In the genomic region with DNA sequence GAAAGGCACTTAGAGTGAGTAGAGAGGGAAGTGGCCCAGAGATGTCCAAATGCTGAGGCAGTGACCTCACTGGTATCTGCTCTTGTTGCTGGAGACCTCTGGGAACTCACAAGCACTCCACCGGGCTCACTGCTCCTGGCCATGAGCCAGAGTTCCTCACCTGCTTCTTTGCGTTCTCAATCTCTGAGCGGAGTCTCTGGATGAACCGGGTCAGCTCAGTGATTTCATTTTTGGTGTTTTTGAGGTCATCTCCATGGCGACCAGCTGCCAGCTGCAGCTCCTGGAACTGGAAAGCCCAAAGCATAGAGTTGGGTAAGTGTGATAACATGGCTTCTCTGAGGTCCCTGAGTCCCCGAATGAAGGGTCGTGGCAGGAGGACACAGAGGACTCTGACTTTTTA, we compare ENCODE assay signal across 24 mouse cellular contexts. TPM values are rescaled to one million over a fixed set of nuclear protein-coding genes. Genes with fewer than 3 reads are reported as not detected.
A peak's percentile ranks its signal among the peaks of the same experiment; 100 is the strongest.
DNase-seq lines count a peak whose midpoint lies in the region; ATAC-seq and TF ChIP-seq lines count a peak whose summit lies in the region.
"Had no signal": no experiment of that assay in that cellular context is flagged by ENCODE, and none has a peak within 500 bp of the region (broad histone marks: within the 10 kb centered on the region; RNA-seq: fewer than 3 reads in every experiment).

No protein-coding gene starts in this region.

- no peak for ATAC-seq in hindbrain, postnatal 0 days
- no peak for ATAC-seq in forebrain, embryonic 12.5 days (ENCODE audit: low FRiP score)
- ATAC-seq: forebrain, embryonic 16.5 days had no signal

- H3K9me3 ChIP-seq in hindbrain, postnatal 0 days (ENCODE audit: low read length) = no peaks in the 10 kb centered on the region
- no peaks in the 10 kb centered on the region for H3K9me3 ChIP-seq in hindbrain, embryonic 10.5 days
- no peaks in the 10 kb centered on the region for H3K9me3 ChIP-seq in forebrain, embryonic 12.5 days
- H3K9me3 ChIP-seq: embryonic facial prominence, embryonic 12.5 days; heart, embryonic 10.5 days; hindbrain, embryonic 13.5 days had no signal

- no peak overlapping the region for H3K4me2 ChIP-seq in hindbrain, postnatal 0 days (ENCODE audit: low read depth, low read length)
- no peak overlapping the region for H3K4me2 ChIP-seq in forebrain, embryonic 12.5 days
- H3K4me2 ChIP-seq: embryonic facial prominence, embryonic 12.5 days; hindbrain, embryonic 13.5 days had no signal

- 66% methylated on average over 7 of the region's 7 CpGs for WGBS in hindbrain, postnatal 0 days
- 77% methylated on average over 7 of the region's 7 CpGs for WGBS in hindbrain, embryonic 10.5 days
- 78% methylated on average over 7 of the region's 7 CpGs for WGBS in forebrain, embryonic 12.5 days

- no peaks in the 10 kb centered on the region for H3K36me3 ChIP-seq in hindbrain, postnatal 0 days (ENCODE audit: insufficient read depth, low read length)
- no peaks in the 10 kb centered on the region for H3K36me3 ChIP-seq in hindbrain, embryonic 10.5 days
- H3K36me3 ChIP-seq in forebrain, embryonic 12.5 days (replicated peaks) = no peaks in the 10 kb centered on the region
- H3K36me3 ChIP-seq: embryonic facial prominence, embryonic 12.5 days; heart, embryonic 10.5 days; hindbrain, embryonic 13.5 days had no signal

- no peak overlapping the region for H3K9ac ChIP-seq in hindbrain, postnatal 0 days (replicated peaks; ENCODE audit: low read length)
- no peak overlapping the region for H3K9ac ChIP-seq in forebrain, embryonic 12.5 days
- H3K9ac ChIP-seq: embryonic facial prominence, embryonic 12.5 days; hindbrain, embryonic 13.5 days had no signal

- TF ChIP-seq CTCF in hindbrain, postnatal 0 days (IDR thresholded peaks at IDR 0.05; ENCODE audit: low read depth) = no peak

- H3K4me1 ChIP-seq in hindbrain, postnatal 0 days (ENCODE audit: insufficient read depth, low read length) = no peaks in the 10 kb centered on the region
- H3K4me1 ChIP-seq in hindbrain, embryonic 10.5 days (replicated peaks) = no peaks in the 10 kb centered on the region
- H3K4me1 ChIP-seq in forebrain, embryonic 12.5 days = no peaks in the 10 kb centered on the region
- H3K4me1 ChIP-seq: embryonic facial prominence, embryonic 12.5 days; heart, embryonic 10.5 days; hindbrain, embryonic 13.5 days had no signal

- peak; percentile 25 for DNase-seq in hindbrain, postnatal 0 days (ENCODE audit: low spot score)
- DNase-seq in hindbrain, embryonic 10.5 days (ENCODE audit: low spot score) = no peak
- peak; percentile 9 for DNase-seq in ovary, postnatal 36 days (ENCODE audit: low spot score)
- no peak for DNase-seq in ovary, postnatal 10 days (ENCODE audit: low spot score)
- peak; percentile 93 for DNase-seq in retina, postnatal 1 day
- DNase-seq: cerebellum, adult 11-12 months; cerebellum, adult 9-10 months; cerebellum, postnatal 25 days; gastrocnemius, postnatal 10 days; heart, adult 18-20 months; heart, postnatal 10 days; heart, postnatal 4 days had no signal

- no peak overlapping the region for H3K27ac ChIP-seq in hindbrain, postnatal 0 days
- H3K27ac ChIP-seq in hindbrain, embryonic 10.5 days = no peak overlapping the region
- H3K27ac ChIP-seq in forebrain, embryonic 12.5 days = no peak overlapping the region
- H3K27ac ChIP-seq: embryonic facial prominence, embryonic 12.5 days; heart, embryonic 10.5 days; hindbrain, embryonic 13.5 days had no signal

- H3K27me3 ChIP-seq in hindbrain, postnatal 0 days (ENCODE audit: insufficient read depth, low read length) = no peaks in the 10 kb centered on the region
- no peaks in the 10 kb centered on the region for H3K27me3 ChIP-seq in hindbrain, embryonic 10.5 days (ENCODE audit: insufficient read depth, poor library complexity, severe bottlenecking)
- peaks cover 7% of the 10 kb centered on the region; the same call in 1 of the 2 replicates for H3K27me3 ChIP-seq in forebrain, embryonic 12.5 days
- H3K27me3 ChIP-seq: hindbrain, embryonic 13.5 days had no signal

- no peak overlapping the region for H3K4me3 ChIP-seq in hindbrain, postnatal 0 days (ENCODE audit: low read length)
- no peak overlapping the region for H3K4me3 ChIP-seq in hindbrain, embryonic 10.5 days
- no peak overlapping the region for H3K4me3 ChIP-seq in forebrain, embryonic 12.5 days (replicated peaks)
- H3K4me3 ChIP-seq: embryonic facial prominence, embryonic 12.5 days; heart, embryonic 10.5 days; hindbrain, embryonic 13.5 days had no signal

RNA-seq across cellular contexts. Expression of gene Krt71, which starts 5.1 kb away (rescaled TPM):
- 2.1 and 2.2 TPM in 2 replicates for total RNA-seq in hindbrain, postnatal 0 days (2014; rRNA removed)
- polyA plus RNA-seq in hindbrain, postnatal 0 days (2015; fragmentation: Nextera tagmentation; extraction: Ambion mirVana) = 1.2 and 1.9 TPM in 2 replicates
- polyA plus RNA-seq in hindbrain, embryonic 10.5 days (2016; fragmentation: Nextera tagmentation; extraction: Ambion mirVana) = not detected in 2 replicates
- polyA plus RNA-seq in forebrain, embryonic 12.5 days (2016; fragmentation: Nextera tagmentation; extraction: Ambion mirVana) = not detected in 2 replicates
- total RNA-seq: adrenal gland, postnatal 36 days; ES-E14; heart, adult 18-20 months; heart, postnatal 10 days; heart, postnatal 4 days had no signal
- polyA plus RNA-seq: cortical plate, adult 2 months; embryonic facial prominence, embryonic 12.5 days; forebrain, embryonic 11.5 days; forebrain, embryonic 16.5 days; frontal cortex, adult 2 months; heart, embryonic 10.5 days; heart, embryonic 14.5 days had no signal

RNA-seq across cellular contexts. Expression of gene Krt5, which starts 25.1 kb away (rescaled TPM):
- total RNA-seq in hindbrain, postnatal 0 days (2014; rRNA removed) = not detected in 2 replicates
- polyA plus RNA-seq in hindbrain, postnatal 0 days (2015; fragmentation: Nextera tagmentation; extraction: Ambion mirVana) = 0.15 TPM in 1 of 2 replicates, not detected in the other
- polyA plus RNA-seq in hindbrain, embryonic 10.5 days (2016; fragmentation: Nextera tagmentation; extraction: Ambion mirVana) = 0.16 and 2.1 TPM in 2 replicates
- polyA plus RNA-seq in forebrain, embryonic 12.5 days (2016; fragmentation: Nextera tagmentation; extraction: Ambion mirVana) = 3.7 and 6.3 TPM in 2 replicates
- total RNA-seq: adrenal gland, postnatal 36 days; gastrocnemius, postnatal 10 days; heart, postnatal 10 days; heart, postnatal 4 days had no signal
- polyA plus RNA-seq: cortical plate, adult 2 months; forebrain, embryonic 16.5 days; frontal cortex, adult 2 months; heart, embryonic 14.5 days had no signal

RNA-seq across cellular contexts. Expression of gene Krt6a, which starts 43.7 kb away (rescaled TPM):
- not detected in 2 replicates for total RNA-seq in hindbrain, postnatal 0 days (2014; rRNA removed)
- polyA plus RNA-seq in hindbrain, postnatal 0 days (2015; fragmentation: Nextera tagmentation; extraction: Ambion mirVana) = 0.13 TPM in 1 of 2 replicates, not detected in the other
- not detected in 2 replicates for polyA plus RNA-seq in hindbrain, embryonic 10.5 days (2016; fragmentation: Nextera tagmentation; extraction: Ambion mirVana)
- polyA plus RNA-seq in forebrain, embryonic 12.5 days (2016; fragmentation: Nextera tagmentation; extraction: Ambion mirVana) = not detected in 2 replicates
- total RNA-seq: adrenal gland, postnatal 36 days; gastrocnemius, postnatal 10 days; heart, adult 18-20 months; heart, postnatal 10 days; heart, postnatal 4 days had no signal
- polyA plus RNA-seq: cortical plate, adult 2 months; forebrain, embryonic 11.5 days; forebrain, embryonic 16.5 days; frontal cortex, adult 2 months; heart, embryonic 14.5 days; hindbrain, embryonic 13.5 days had no signal

RNA-seq across cellular contexts. Expression of gene Krt72, which starts 48.5 kb away (rescaled TPM):
- total RNA-seq in hindbrain, postnatal 0 days (2014; rRNA removed) = 1.9 TPM in 1 of 2 replicates, not detected in the other
- 0.44 TPM in 1 of 2 replicates, not detected in the other for polyA plus RNA-seq in hindbrain, postnatal 0 days (2015; fragmentation: Nextera tagmentation; extraction: Ambion mirVana)
- not detected in 2 replicates for polyA plus RNA-seq in hindbrain, embryonic 10.5 days (2016; fragmentation: Nextera tagmentation; extraction: Ambion mirVana)
- not detected in 2 replicates for polyA plus RNA-seq in forebrain, embryonic 12.5 days (2016; fragmentation: Nextera tagmentation; extraction: Ambion mirVana)
- total RNA-seq: adrenal gland, postnatal 36 days; ES-E14; gastrocnemius, postnatal 10 days; gastrocnemius, postnatal 4 days; heart, adult 18-20 months; heart, postnatal 10 days; heart, postnatal 4 days had no signal
- polyA plus RNA-seq: cortical plate, adult 2 months; embryonic facial prominence, embryonic 12.5 days; forebrain, embryonic 11.5 days; forebrain, embryonic 16.5 days; heart, embryonic 10.5 days; heart, embryonic 14.5 days; hindbrain, embryonic 13.5 days had no signal

RNA-seq across cellular contexts. Expression of gene Krt6b, which starts 57.7 kb away (rescaled TPM):
- total RNA-seq in hindbrain, postnatal 0 days (2014; rRNA removed) = not detected in 2 replicates
- polyA plus RNA-seq in hindbrain, postnatal 0 days (2015; fragmentation: Nextera tagmentation; extraction: Ambion mirVana) = not detected in 2 replicates
- polyA plus RNA-seq in hindbrain, embryonic 10.5 days (2016; fragmentation: Nextera tagmentation; extraction: Ambion mirVana) = not detected in 2 replicates
- polyA plus RNA-seq in forebrain, embryonic 12.5 days (2016; fragmentation: Nextera tagmentation; extraction: Ambion mirVana) = not detected in 2 replicates
- total RNA-seq: adrenal gland, postnatal 36 days; ES-E14; gastrocnemius, postnatal 10 days; heart, adult 18-20 months had no signal
- polyA plus RNA-seq: cortical plate, adult 2 months; embryonic facial prominence, embryonic 12.5 days; forebrain, embryonic 11.5 days; forebrain, embryonic 16.5 days; frontal cortex, adult 2 months; heart, embryonic 10.5 days; heart, embryonic 14.5 days; hindbrain, embryonic 13.5 days had no signal

Comparison
In these comparisons a context has a peak if more than half of its experiments do, and no peak if none do; other contexts are left out.
1. DNase-seq: peak in hindbrain, postnatal 0 days (single experiment), ovary, postnatal 36 days (single experiment) and retina, postnatal 1 day (single experiment); none in hindbrain, embryonic 10.5 days (single experiment) and ovary, postnatal 10 days (single experiment).